Mouse (Mus musculus): ENCODE measurements at regions not wholly inside any gene's neighbourhood (a gene's known extent, or its start where the extent isn't known, plus 50 kb on each side); places are given as distances from the start of the nearest gene placed in this dataset.
A peak's percentile ranks its signal among the peaks of the same experiment; 100 is the strongest.

- 95% methylated on average over 5 of the region's 5 CpGs for WGBS
- H3K27ac ChIP-seq (ENCODE audit: control insufficient read depth, insufficient read depth, low read length): no peak overlapping the region
- no peaks in the 10 kb centered on the region for H3K27me3 ChIP-seq (ENCODE audit: control insufficient read depth, insufficient read depth, low read length)
- TF ChIP-seq CTCF (IDR thresholded peaks at IDR 0.05; ENCODE audit: borderline replicate concordance, control insufficient read depth, extremely low read depth, insufficient read depth, low read length, poor library complexity) (no peak), POLR2A (IDR thresholded peaks at IDR 0.05; ENCODE audit: control insufficient read depth, extremely low read depth, insufficient read depth, low read length, poor library complexity) (no peak)
- no peak overlapping the region for H3K4me3 ChIP-seq (ENCODE audit: control insufficient read depth, insufficient read depth, low read length)
- no peaks in the 10 kb centered on the region for H3K4me1 ChIP-seq (replicated peaks; ENCODE audit: control insufficient read depth, insufficient read depth, low read length)
- H3K36me3 ChIP-seq (ENCODE audit: control insufficient read depth, insufficient read depth, low read length): no peaks in the 10 kb centered on the region
- no peak for DNase-seq
These were observed 209.7 kb upstream of the Etaa1 start for GRCm38 (mm10) chr11:18163156-18164024.

- 95% methylated on average over 4 of the region's 4 CpGs for WGBS
- no peaks in the 10 kb centered on the region for H3K4me1 ChIP-seq (replicated peaks; ENCODE audit: control insufficient read depth, insufficient read depth, low read length)
- no peaks in the 10 kb centered on the region for H3K27me3 ChIP-seq (ENCODE audit: control insufficient read depth, insufficient read depth, low read length)
- DNase-seq: no peak
- no peaks in the 10 kb centered on the region for H3K36me3 ChIP-seq (ENCODE audit: control insufficient read depth, insufficient read depth, low read length)
- TF ChIP-seq POLR2A (IDR thresholded peaks at IDR 0.05; ENCODE audit: control insufficient read depth, extremely low read depth, insufficient read depth, low read length, poor library complexity) (no peak), CTCF (IDR thresholded peaks at IDR 0.05; ENCODE audit: borderline replicate concordance, control insufficient read depth, extremely low read depth, insufficient read depth, low read length, poor library complexity) (no peak)
- no peak overlapping the region for H3K27ac ChIP-seq (ENCODE audit: control insufficient read depth, insufficient read depth, low read length)
- no peak overlapping the region for H3K4me3 ChIP-seq (ENCODE audit: control insufficient read depth, insufficient read depth, low read length)
These were observed 202.8 kb upstream of the Etaa1 start for GRCm38 (mm10) chr11:18156506-18156905.

DNA sequence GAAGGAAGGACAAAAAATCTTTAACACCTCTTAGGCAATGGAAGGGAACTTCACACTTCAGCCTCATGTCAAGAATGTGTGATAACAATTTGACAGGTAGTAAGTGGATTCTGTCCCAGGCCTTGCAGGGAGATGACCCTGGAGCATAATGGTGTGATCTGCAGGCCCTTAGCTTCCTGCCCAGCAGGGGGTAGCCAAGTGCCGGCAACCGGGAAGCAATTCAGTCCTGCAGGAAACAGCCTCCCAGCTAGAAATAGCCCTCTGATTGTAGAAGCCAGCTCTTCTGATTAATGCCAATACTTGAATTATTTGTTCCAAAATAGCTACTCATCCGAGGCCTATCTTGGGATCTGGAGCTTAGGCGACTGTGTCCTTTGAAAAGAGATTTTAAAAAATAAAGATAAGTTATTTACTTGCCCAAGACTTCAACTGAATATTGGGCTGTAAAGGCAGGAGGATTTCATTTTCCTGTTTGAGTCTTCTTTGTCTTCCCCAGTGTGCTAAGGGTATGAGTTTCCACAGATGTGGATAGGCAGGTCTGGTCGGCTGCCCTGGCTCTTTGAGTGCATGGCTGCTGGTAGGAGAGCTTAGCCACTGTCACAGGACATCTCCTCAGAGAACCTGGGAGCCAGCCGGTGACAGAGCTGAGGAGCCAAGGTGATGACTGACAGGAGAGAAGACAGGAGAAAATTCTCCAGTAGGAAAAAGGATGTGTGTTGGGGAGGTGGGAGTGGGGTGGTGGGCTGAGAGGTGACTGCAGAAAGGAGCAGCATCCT lies 198.3 kb upstream of the Etaa1 start:
- H3K27me3 ChIP-seq (ENCODE audit: control insufficient read depth, insufficient read depth, low read length): no peaks in the 10 kb centered on the region
- no peaks in the 10 kb centered on the region for H3K4me1 ChIP-seq (replicated peaks; ENCODE audit: control insufficient read depth, insufficient read depth, low read length)
- H3K36me3 ChIP-seq (ENCODE audit: control insufficient read depth, insufficient read depth, low read length): no peaks in the 10 kb centered on the region
- WGBS: 44% methylated on average over 6 of the region's 6 CpGs
- H3K4me3 ChIP-seq (ENCODE audit: control insufficient read depth, insufficient read depth, low read length): no peak overlapping the region
- no peak for TF ChIP-seq POLR2A (IDR thresholded peaks at IDR 0.05; ENCODE audit: control insufficient read depth, extremely low read depth, insufficient read depth, low read length, poor library complexity)
- no peak for TF ChIP-seq CTCF (IDR thresholded peaks at IDR 0.05; ENCODE audit: borderline replicate concordance, control insufficient read depth, extremely low read depth, insufficient read depth, low read length, poor library complexity)
- peak; percentile 5 for DNase-seq
- no peak overlapping the region for H3K27ac ChIP-seq (ENCODE audit: control insufficient read depth, insufficient read depth, low read length)

DNA sequence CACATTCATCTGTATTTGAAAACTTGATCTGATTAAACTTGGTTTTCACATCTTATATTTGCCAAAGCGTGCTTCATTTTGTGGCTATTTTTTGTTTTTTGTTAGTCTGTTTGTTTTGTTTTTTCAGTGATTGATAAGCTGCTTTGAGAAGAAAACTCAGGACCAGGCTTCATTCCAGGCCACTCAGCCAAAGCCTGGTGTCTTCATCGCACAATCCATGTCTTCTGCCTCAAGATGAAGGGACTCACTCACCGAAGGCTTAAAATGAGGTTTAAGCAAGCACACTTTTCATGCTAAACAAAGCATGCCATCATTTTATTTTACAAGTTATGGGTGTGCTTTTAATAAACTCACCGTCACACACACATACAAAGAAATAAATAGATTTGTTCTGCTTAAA lies 197.7 kb upstream of the Etaa1 start:
- H3K27me3 ChIP-seq (ENCODE audit: control insufficient read depth, insufficient read depth, low read length): no peaks in the 10 kb centered on the region
- no peak for DNase-seq
- TF ChIP-seq CTCF (IDR thresholded peaks at IDR 0.05; ENCODE audit: borderline replicate concordance, control insufficient read depth, extremely low read depth, insufficient read depth, low read length, poor library complexity) (no peak), POLR2A (IDR thresholded peaks at IDR 0.05; ENCODE audit: control insufficient read depth, extremely low read depth, insufficient read depth, low read length, poor library complexity) (no peak)
- H3K27ac ChIP-seq (ENCODE audit: control insufficient read depth, insufficient read depth, low read length): no peak overlapping the region
- no peaks in the 10 kb centered on the region for H3K4me1 ChIP-seq (replicated peaks; ENCODE audit: control insufficient read depth, insufficient read depth, low read length)
- no peaks in the 10 kb centered on the region for H3K36me3 ChIP-seq (ENCODE audit: control insufficient read depth, insufficient read depth, low read length)
- H3K4me3 ChIP-seq (ENCODE audit: control insufficient read depth, insufficient read depth, low read length): no peak overlapping the region
- WGBS: 93% methylated on average over 4 of the region's 4 CpGs

DNA sequence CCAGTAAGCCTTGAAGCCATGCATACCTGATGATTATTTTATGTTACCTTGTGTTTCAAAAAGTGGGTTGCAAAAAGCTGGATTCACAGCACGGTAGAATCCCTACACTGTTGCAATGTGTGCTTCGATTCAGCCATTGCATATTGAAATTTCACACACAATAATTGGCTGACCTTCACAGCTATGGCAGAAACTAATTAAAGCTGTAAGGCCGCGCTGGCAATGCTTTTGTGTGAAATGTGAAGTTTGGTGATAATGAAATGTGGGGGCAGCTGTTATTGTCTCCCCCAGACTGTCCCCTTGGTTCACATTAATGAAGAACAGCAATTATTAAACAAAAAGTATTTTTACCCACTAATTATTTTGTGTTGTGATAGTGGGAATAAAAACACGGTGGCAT lies 173.8 kb upstream of the Etaa1 start:
- H3K4me3 ChIP-seq (ENCODE audit: control insufficient read depth, insufficient read depth, low read length): no peak overlapping the region
- H3K36me3 ChIP-seq (ENCODE audit: control insufficient read depth, insufficient read depth, low read length): no peaks in the 10 kb centered on the region
- no peaks in the 10 kb centered on the region for H3K27me3 ChIP-seq (ENCODE audit: control insufficient read depth, insufficient read depth, low read length)
- WGBS: 93% methylated on average over 5 of the region's 5 CpGs
- no peak overlapping the region for H3K27ac ChIP-seq (ENCODE audit: control insufficient read depth, insufficient read depth, low read length)
- no peaks in the 10 kb centered on the region for H3K4me1 ChIP-seq (replicated peaks; ENCODE audit: control insufficient read depth, insufficient read depth, low read length)
- no peak for DNase-seq
- no peak for TF ChIP-seq CTCF (IDR thresholded peaks at IDR 0.05; ENCODE audit: borderline replicate concordance, control insufficient read depth, extremely low read depth, insufficient read depth, low read length, poor library complexity)

- no peaks in the 10 kb centered on the region for H3K27me3 ChIP-seq (ENCODE audit: control insufficient read depth, insufficient read depth, low read length)
- H3K4me3 ChIP-seq (ENCODE audit: control insufficient read depth, insufficient read depth, low read length): no peak overlapping the region
- no peak for TF ChIP-seq CTCF (IDR thresholded peaks at IDR 0.05; ENCODE audit: borderline replicate concordance, control insufficient read depth, extremely low read depth, insufficient read depth, low read length, poor library complexity)
- no peak for TF ChIP-seq POLR2A (IDR thresholded peaks at IDR 0.05; ENCODE audit: control insufficient read depth, extremely low read depth, insufficient read depth, low read length, poor library complexity)
- H3K4me1 ChIP-seq (replicated peaks; ENCODE audit: control insufficient read depth, insufficient read depth, low read length): no peaks in the 10 kb centered on the region
- H3K27ac ChIP-seq (ENCODE audit: control insufficient read depth, insufficient read depth, low read length): no peak overlapping the region
- WGBS: 93% methylated on average over 6 of the region's 6 CpGs
- DNase-seq: no peak
- no peaks in the 10 kb centered on the region for H3K36me3 ChIP-seq (ENCODE audit: control insufficient read depth, insufficient read depth, low read length)
These were observed 169.4 kb upstream of the Etaa1 start for GRCm38 (mm10) chr11:18123031-18123430.
